Mouse (Mus musculus): Measurements from ENCODE around the gene Igf1r. TPM values are rescaled to one million over a fixed set of nuclear protein-coding genes. Genes with fewer than 3 reads are reported as not detected.

Gene Igf1r
- polyA plus RNA-seq, 1 experiment, result 9.8 TPM

DNA sequence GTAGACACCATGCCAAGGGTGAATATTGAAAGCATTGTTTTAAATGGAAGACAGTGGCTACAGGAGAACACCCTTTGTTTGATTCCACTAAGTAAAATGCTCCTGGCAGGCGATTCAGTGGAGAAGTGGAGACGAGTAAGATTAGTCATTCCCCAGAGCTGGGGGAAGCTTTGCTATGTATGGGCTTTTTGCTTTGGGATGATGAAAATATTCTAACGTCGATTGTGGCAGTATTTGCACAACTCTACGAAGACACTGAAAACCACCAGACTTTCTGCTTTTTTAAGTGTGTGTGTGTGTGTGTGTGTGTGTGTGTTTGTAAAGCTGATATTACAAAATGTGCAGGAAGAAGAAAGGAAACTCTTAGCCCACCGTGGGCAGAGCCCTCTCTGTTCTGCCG, 202.0 kb downstream of the Igf1r start:
- peaks cover 10% of the 10 kb centered on the region for H3K79me2 ChIP-seq (ENCODE audit: control insufficient read depth, insufficient read depth)
- no peaks in the 10 kb centered on the region for H3K36me3 ChIP-seq (ENCODE audit: control insufficient read depth, insufficient read depth)
- H3K4me3 ChIP-seq (ENCODE audit: insufficient read depth, poor library complexity, severe bottlenecking), result no peak overlapping the region
- H3K27me3 ChIP-seq (ENCODE audit: control insufficient read depth, insufficient read depth, insufficient read length), result no peaks in the 10 kb centered on the region
- peaks cover 5% of the 10 kb centered on the region for H3K79me3 ChIP-seq (ENCODE audit: low read depth)
- no peak for TF ChIP-seq FOSL1 (IDR thresholded peaks at IDR 0.05; ENCODE audit: insufficient read depth, low read length, poor library complexity, severe bottlenecking)
- no peak for TF ChIP-seq MYOG (IDR thresholded peaks at IDR 0.05; ENCODE audit: control insufficient read depth, extremely low read depth, insufficient read length)
- no peak overlapping the region for H3ac ChIP-seq (ENCODE audit: control insufficient read depth, insufficient read length, low read depth)

DNA sequence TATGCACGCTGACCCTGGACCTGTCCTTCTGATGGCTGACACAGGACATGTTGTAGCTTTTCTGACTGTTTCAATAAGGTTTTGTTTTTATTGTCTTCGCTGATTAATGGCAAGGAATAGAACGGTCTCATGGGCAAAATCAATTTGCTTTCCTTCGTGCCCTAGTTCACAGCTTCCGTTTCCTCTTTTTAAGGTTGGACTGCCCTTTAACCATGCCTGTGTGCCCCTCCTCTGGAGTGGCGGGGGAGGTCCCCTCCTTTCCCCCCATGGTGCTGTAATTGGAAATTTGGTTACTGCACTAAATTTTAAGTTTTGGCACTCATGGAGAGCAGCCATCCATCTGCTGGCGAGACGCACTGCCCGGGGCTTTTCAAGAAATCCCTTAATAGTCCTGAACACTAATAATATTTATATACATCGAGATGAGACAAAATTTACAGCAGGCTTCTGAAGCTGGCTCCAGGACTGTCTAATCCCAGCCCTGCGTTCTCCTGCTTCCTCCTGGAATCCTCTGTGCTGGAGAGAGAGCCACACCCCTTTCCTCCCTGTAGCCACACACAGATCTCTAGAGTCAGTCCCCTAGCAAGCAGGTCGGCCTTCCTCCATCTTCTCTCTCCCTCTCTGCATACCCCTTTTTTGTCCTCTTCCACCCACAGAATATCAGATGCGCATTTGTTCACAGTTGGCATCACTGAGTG, 207.6 kb downstream of the Igf1r start:
- Histone ChIP-seq H3K79me2 (ENCODE audit: control insufficient read depth, insufficient read depth) (peaks cover 2% of the 10 kb centered on the region), H3K4me3 (ENCODE audit: insufficient read depth, poor library complexity, severe bottlenecking) (no peak overlapping the region), H3K79me3 (ENCODE audit: low read depth) (peaks cover 3% of the 10 kb centered on the region), H3K36me3 (ENCODE audit: control insufficient read depth, insufficient read depth) (no peaks in the 10 kb centered on the region), H3K27me3 (ENCODE audit: control insufficient read depth, insufficient read depth, insufficient read length) (no peaks in the 10 kb centered on the region), H3ac (ENCODE audit: control insufficient read depth, insufficient read length, low read depth) (no peak overlapping the region)
- TF ChIP-seq MYOD1 (IDR thresholded peaks at IDR 0.05; ENCODE audit: control insufficient read depth, insufficient read length, low read depth), result no peak
- no peak for TF ChIP-seq USF1 (IDR thresholded peaks at IDR 0.05; ENCODE audit: low read depth)
- no peak for TF ChIP-seq CEBPB (IDR thresholded peaks at IDR 0.05; ENCODE audit: low read depth)
- TF ChIP-seq MYOG (IDR thresholded peaks at IDR 0.05; ENCODE audit: control insufficient read depth, extremely low read depth, insufficient read length), result no peak
- TF ChIP-seq CTCF (IDR thresholded peaks at IDR 0.05; ENCODE audit: control insufficient read depth, insufficient read depth, insufficient read length), result no peak
- no peak for TF ChIP-seq MAX (IDR thresholded peaks at IDR 0.05)
- no peak for TF ChIP-seq FOSL1 (IDR thresholded peaks at IDR 0.05; ENCODE audit: insufficient read depth, low read length, poor library complexity, severe bottlenecking)

DNA sequence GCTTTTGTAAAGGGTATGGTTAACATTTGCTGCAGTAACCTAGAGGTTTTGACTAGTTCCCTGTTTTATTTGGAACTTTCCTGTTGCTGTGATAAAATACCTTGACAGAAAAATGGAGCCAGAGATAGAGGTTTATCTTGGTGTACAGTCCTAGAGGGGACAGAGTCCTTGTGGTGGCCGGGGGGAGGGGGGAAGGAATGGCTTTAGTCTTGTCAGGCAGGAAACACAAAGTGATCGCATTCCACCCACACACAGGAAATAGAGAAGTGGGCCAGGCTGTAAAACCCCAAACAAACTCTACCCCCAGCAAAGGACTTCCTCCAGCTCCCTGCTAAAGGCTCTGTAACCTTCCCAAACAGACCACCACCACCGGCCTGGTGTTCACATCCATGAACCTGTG, 211.4 kb downstream of the Igf1r start:
- no peak for TF ChIP-seq USF1 (IDR thresholded peaks at IDR 0.05; ENCODE audit: low read depth)
- no peak for TF ChIP-seq CTCF (IDR thresholded peaks at IDR 0.05; ENCODE audit: control insufficient read depth, insufficient read depth, insufficient read length)
- TF ChIP-seq MYOG (IDR thresholded peaks at IDR 0.05; ENCODE audit: control insufficient read depth, extremely low read depth, insufficient read length), result no peak
- TF ChIP-seq MYOD1 (IDR thresholded peaks at IDR 0.05; ENCODE audit: control insufficient read depth, insufficient read length, low read depth), result no peak
- TF ChIP-seq MAX (IDR thresholded peaks at IDR 0.05), result no peak
- no peak for TF ChIP-seq FOSL1 (IDR thresholded peaks at IDR 0.05; ENCODE audit: insufficient read depth, low read length, poor library complexity, severe bottlenecking)
- no peak for TF ChIP-seq CEBPB (IDR thresholded peaks at IDR 0.05; ENCODE audit: low read depth)
- H3ac ChIP-seq (ENCODE audit: control insufficient read depth, insufficient read length, low read depth), result no peak overlapping the region
- H3K4me3 ChIP-seq (ENCODE audit: insufficient read depth, poor library complexity, severe bottlenecking), result no peak overlapping the region

DNA sequence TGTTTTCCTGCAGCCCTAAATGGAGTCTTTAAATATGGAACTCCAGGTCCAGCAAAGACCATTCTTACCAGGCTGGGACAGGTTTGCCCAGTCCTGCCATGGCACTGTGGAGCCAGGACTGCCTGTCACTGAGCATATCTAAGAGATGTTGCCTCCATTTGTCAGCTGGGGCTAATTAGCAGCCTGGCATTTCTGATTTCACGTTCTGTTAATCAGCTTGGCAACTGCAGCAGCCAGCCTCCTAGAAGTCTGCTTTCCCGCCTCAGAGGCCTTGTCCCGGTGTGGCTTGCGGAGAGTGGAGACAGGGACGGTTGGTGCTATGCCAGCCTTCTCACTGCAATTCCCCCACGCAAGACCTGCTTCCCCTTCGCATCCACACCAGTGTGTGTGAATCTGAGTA, 220.1 kb downstream of the Igf1r start:
- H3K27me3 ChIP-seq (ENCODE audit: control insufficient read depth, insufficient read depth, insufficient read length), result no peaks in the 10 kb centered on the region
- no peaks in the 10 kb centered on the region for H3K79me3 ChIP-seq (ENCODE audit: low read depth)
- H3K36me3 ChIP-seq (ENCODE audit: control insufficient read depth, insufficient read depth), result no peaks in the 10 kb centered on the region
- H3K79me2 ChIP-seq (ENCODE audit: control insufficient read depth, insufficient read depth), result no peaks in the 10 kb centered on the region
- H3ac ChIP-seq (ENCODE audit: control insufficient read depth, insufficient read length, low read depth), result no peak overlapping the region
- no peak overlapping the region for H3K4me3 ChIP-seq (ENCODE audit: insufficient read depth, poor library complexity, severe bottlenecking)
- TF ChIP-seq FOSL1 (IDR thresholded peaks at IDR 0.05; ENCODE audit: insufficient read depth, low read length, poor library complexity, severe bottlenecking) (no peak), MYOG (IDR thresholded peaks at IDR 0.05; ENCODE audit: control insufficient read depth, extremely low read depth, insufficient read length) (no peak)

More for the DNA sequence above, 211.4 kb downstream of the Igf1r start:
- H3K79me2 ChIP-seq (ENCODE audit: control insufficient read depth, insufficient read depth), result no peaks in the 10 kb centered on the region
- no peaks in the 10 kb centered on the region for H3K79me3 ChIP-seq (ENCODE audit: low read depth)
- no peaks in the 10 kb centered on the region for H3K36me3 ChIP-seq (ENCODE audit: control insufficient read depth, insufficient read depth)
- H3K27me3 ChIP-seq (ENCODE audit: control insufficient read depth, insufficient read depth, insufficient read length), result no peaks in the 10 kb centered on the region

GRCm38 (mm10) chr7:68179672-68180071, 227.0 kb downstream of the Igf1r start:
- Histone ChIP-seq H3ac (ENCODE audit: control insufficient read depth, insufficient read length, low read depth) (no peak overlapping the region), H3K36me3 (ENCODE audit: control insufficient read depth, insufficient read depth) (peaks cover 3% of the 10 kb centered on the region), H3K27me3 (ENCODE audit: control insufficient read depth, insufficient read depth, insufficient read length) (no peaks in the 10 kb centered on the region), H3K79me3 (ENCODE audit: low read depth) (no peaks in the 10 kb centered on the region), H3K4me3 (ENCODE audit: insufficient read depth, poor library complexity, severe bottlenecking) (no peak overlapping the region), H3K79me2 (ENCODE audit: control insufficient read depth, insufficient read depth) (no peaks in the 10 kb centered on the region)
- TF ChIP-seq MYOG (IDR thresholded peaks at IDR 0.05; ENCODE audit: control insufficient read depth, extremely low read depth, insufficient read length), result no peak
- TF ChIP-seq CEBPB (IDR thresholded peaks at IDR 0.05; ENCODE audit: low read depth), result no peak
- no peak for TF ChIP-seq FOSL1 (IDR thresholded peaks at IDR 0.05; ENCODE audit: insufficient read depth, low read length, poor library complexity, severe bottlenecking)

- Histone ChIP-seq H3K79me2 (ENCODE audit: control insufficient read depth, insufficient read depth) (no peaks in the 10 kb centered on the region), H3ac (ENCODE audit: control insufficient read depth, insufficient read length, low read depth) (no peak overlapping the region), H3K27me3 (ENCODE audit: control insufficient read depth, insufficient read depth, insufficient read length) (no peaks in the 10 kb centered on the region), H3K79me3 (ENCODE audit: low read depth) (no peaks in the 10 kb centered on the region), H3K4me3 (ENCODE audit: insufficient read depth, poor library complexity, severe bottlenecking) (no peak overlapping the region), H3K36me3 (ENCODE audit: control insufficient read depth, insufficient read depth) (peaks cover 3% of the 10 kb centered on the region)
- TF ChIP-seq MAX (IDR thresholded peaks at IDR 0.05), result no peak
- TF ChIP-seq MYOG (IDR thresholded peaks at IDR 0.05; ENCODE audit: control insufficient read depth, extremely low read depth, insufficient read length), result no peak
- TF ChIP-seq FOSL1 (IDR thresholded peaks at IDR 0.05; ENCODE audit: insufficient read depth, low read length, poor library complexity, severe bottlenecking), result no peak
- TF ChIP-seq MYOD1 (IDR thresholded peaks at IDR 0.05; ENCODE audit: control insufficient read depth, insufficient read length, low read depth), result no peak
- TF ChIP-seq CEBPB (IDR thresholded peaks at IDR 0.05; ENCODE audit: low read depth), result no peak
- TF ChIP-seq CTCF (IDR thresholded peaks at IDR 0.05; ENCODE audit: control insufficient read depth, insufficient read depth, insufficient read length), result no peak
- TF ChIP-seq USF1 (IDR thresholded peaks at IDR 0.05; ENCODE audit: low read depth), result no peak
Observed at GRCm38 (mm10) chr7:68181104-68181503, 228.5 kb downstream of the Igf1r start.
